Mouse (Mus musculus): ENCODE data around the gene Itga6.
"Not testable (repeated sequence)": the region's sequence is repeated elsewhere in the genome, so short reads cannot be mapped to it uniquely, and the experiment has no call there.

- TF ChIP-seq CTCF (IDR thresholded peaks at IDR 0.05; ENCODE audit: borderline replicate concordance, insufficient read depth, low read length) = peak; percentile 33; the same call in 1 of the 2 replicates
- TF ChIP-seq POLR2A (IDR thresholded peaks at IDR 0.05; ENCODE audit: low read depth, low read length) = not testable (repeated sequence)
These were observed 106.7 kb downstream of the Itga6 start for GRCm38 (mm10) chr2:71852161-71852560.
